Mouse (Mus musculus) urinary bladder, postnatal 10 days (tissue): ENCODE data around the gene Srebf2.
"Not testable (repeated sequence)": the region's sequence is repeated elsewhere in the genome, so short reads cannot be mapped to it uniquely, and the experiment has no call there.

Source experiments
- DNase-seq: peaks from one replicate; pipeline ENCODE4 v3.0.0; 2022; ENCODE audit warnings: low spot score

Srebf2 gene

GRCm38 (mm10) chr15:82146770-82147610, at the start of gene Srebf2:
Srebf2 (plus strand) TSS chr15:82147181.
- peak; percentile 97 for DNase-seq

GRCm38 (mm10) chr15:82106953-82107555, 39.9 kb upstream of the Srebf2 start:
- no peak for DNase-seq

- no peak for DNase-seq
Observed at GRCm38 (mm10) chr15:82120544-82120943, 26.4 kb upstream of the Srebf2 start.

- not testable (repeated sequence) for DNase-seq
Observed at GRCm38 (mm10) chr15:82126690-82127089, 20.3 kb upstream of the Srebf2 start.

- peak; percentile 82 for DNase-seq
Observed at GRCm38 (mm10) chr15:82127426-82128374, 19.3 kb upstream of the Srebf2 start, which contains the start of gene Ccdc134. Ccdc134 (plus strand) TSS chr15:82127922.

- no peak for DNase-seq
Observed at GRCm38 (mm10) chr15:82128398-82128797, 18.6 kb upstream of the Srebf2 start.

- DNase-seq: no peak
Observed at GRCm38 (mm10) chr15:82130599-82130998, 16.4 kb upstream of the Srebf2 start.

GRCm38 (mm10) chr15:82135372-82135771, 11.6 kb upstream of the Srebf2 start:
- DNase-seq: no peak

GRCm38 (mm10) chr15:82138565-82138964, 8.4 kb upstream of the Srebf2 start:
- DNase-seq: no peak

- no peak for DNase-seq
Observed at GRCm38 (mm10) chr15:82139196-82139595, 7.8 kb upstream of the Srebf2 start.

- DNase-seq: no peak
Observed at GRCm38 (mm10) chr15:82140355-82140754, 6.6 kb upstream of the Srebf2 start.

- DNase-seq: no peak
Observed at GRCm38 (mm10) chr15:82144157-82144556, 2.8 kb upstream of the Srebf2 start.

- no peak for DNase-seq
Observed at GRCm38 (mm10) chr15:82145408-82145807, 1.6 kb upstream of the Srebf2 start.

GRCm38 (mm10) chr15:82145851-82146769, 871 bp upstream of the Srebf2 start:
- DNase-seq: no peak

- no peak for DNase-seq
Observed at GRCm38 (mm10) chr15:82147611-82148111, 680 bp downstream of the Srebf2 start.

GRCm38 (mm10) chr15:82148510-82148911, 1.5 kb downstream of the Srebf2 start:
- no peak for DNase-seq

GRCm38 (mm10) chr15:82150042-82150441, 3.1 kb downstream of the Srebf2 start:
- no peak for DNase-seq

GRCm38 (mm10) chr15:82151176-82151575, 4.2 kb downstream of the Srebf2 start:
- DNase-seq: no peak

GRCm38 (mm10) chr15:82152022-82152421, 5.0 kb downstream of the Srebf2 start:
- DNase-seq: no peak

GRCm38 (mm10) chr15:82152435-82152834, 5.5 kb downstream of the Srebf2 start:
- no peak for DNase-seq

GRCm38 (mm10) chr15:82156298-82156697, 9.3 kb downstream of the Srebf2 start:
- DNase-seq: no peak
